Mouse (Mus musculus) limb, embryonic 12.5 days (tissue): ENCODE results near the gene Ttll4. TPM values are rescaled to one million over a fixed set of nuclear protein-coding genes. Genes with fewer than 3 reads are reported as not detected.

ENCODE experiments used
- ATAC-seq: fragments of 200-750 bp; cut with Nextera tagmentation; 2 replicates; pipeline ENCODE4 v1.8.0; 2017; ENCODE audit warnings: low read depth, moderate TSS enrichment; ENCODE audit not compliant: insufficient number of reproducible peaks, insufficient read depth, low FRiP score, low TSS enrichment
- H3K27ac ChIP-seq: fragments of 300-500 bp; sonication (generic); 2 replicates; pipeline ENCODE4 v1.5.1; 2016; ENCODE audit warnings: mild to moderate bottlenecking, moderate library complexity
- H3K27me3 ChIP-seq: fragments of 300-500 bp; sonication (generic); 2 replicates; pipeline ENCODE4 v1.6.1; 2016; ENCODE audit warnings: mild to moderate bottlenecking, moderate library complexity
- H3K36me3 ChIP-seq: fragments of 300-500 bp; sonication (generic); 2 replicates; pipeline ENCODE4 v1.6.1; 2016; ENCODE audit warnings: mild to moderate bottlenecking, moderate library complexity
- H3K4me1 ChIP-seq: fragments of 300-500 bp; sonication (generic); replicated peaks from 2 replicates; pipeline ENCODE4 v1.6.1; 2016
- H3K4me2 ChIP-seq: fragments of 300-500 bp; sonication (generic); 2 replicates; pipeline ENCODE4 v1.6.1; 2016; ENCODE audit warnings: mild to moderate bottlenecking, moderate library complexity
- H3K4me3 ChIP-seq: fragments of 300-500 bp; sonication (generic); replicated peaks from 2 replicates; pipeline ENCODE4 v1.5.1; 2016; ENCODE audit warnings: mild to moderate bottlenecking
- H3K9ac ChIP-seq: fragments of 300-500 bp; sonication (generic); replicated peaks from 2 replicates; pipeline ENCODE4 v1.6.1; 2016; ENCODE audit warnings: mild to moderate bottlenecking, moderate library complexity
- H3K9me3 ChIP-seq: fragments of 300-500 bp; sonication (generic); 2 replicates; pipeline ENCODE4 v1.6.1; 2016; ENCODE audit warnings: mild to moderate bottlenecking, moderate library complexity
- WGBS: fragments of 180-500 bp; shearing (Covaris S2); methylation state at CpG from one replicate; pipeline ENCODE4 v1.1.7; 2016; 5-methylcytosine and 5-hydroxymethylcytosine counted together
- polyA plus RNA-seq: library from polyadenylated mRNA; unstranded; fragments of >200 nt; fragmentation: Nextera tagmentation; extraction: Ambion mirVana; gene quantifications from 2 replicates; pipeline ENCODE4 v1.2.1, GENCODE M21; 2016

The Ttll4 gene
- polyA plus RNA-seq, 1 experiment from 2014 or later = 33.6 TPM

DNA sequence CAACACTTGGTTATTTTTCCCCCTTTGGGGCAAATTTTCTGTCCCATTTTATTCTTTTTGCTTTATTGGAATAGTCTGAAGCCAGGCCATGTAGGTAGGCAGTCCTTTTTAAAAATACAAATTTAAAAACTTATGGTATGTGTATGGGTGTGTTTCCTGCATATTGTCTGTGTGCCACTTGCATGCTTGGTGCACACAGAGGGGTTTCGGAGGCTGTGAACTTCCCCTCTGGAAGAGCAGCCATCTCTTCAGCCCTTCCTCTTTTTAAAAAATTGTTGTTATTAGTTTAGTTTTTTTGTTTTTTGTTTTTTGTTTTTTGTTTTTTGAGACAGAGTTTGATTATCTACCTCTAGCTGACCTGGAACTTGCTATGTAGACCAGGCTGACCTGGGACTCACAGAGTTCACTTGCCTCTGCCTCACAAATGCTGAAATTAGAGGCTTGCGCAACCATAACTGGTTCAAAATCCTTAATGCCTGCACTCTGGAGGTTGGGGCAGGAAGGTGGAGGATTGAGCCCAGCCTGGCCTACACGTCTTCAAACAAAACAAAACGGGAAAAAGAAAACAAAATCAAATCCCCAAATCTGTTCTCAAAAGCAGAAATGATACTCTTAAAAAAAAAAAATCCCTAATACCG is 51.0 kb downstream of the Ttll4 start:
- ATAC-seq = no peak
- H3K4me1 ChIP-seq = peaks cover 30% of the 10 kb centered on the region
- H3K9me3 ChIP-seq = no peaks in the 10 kb centered on the region
- H3K4me2 ChIP-seq = peak overlapping the region; percentile 93
- H3K9ac ChIP-seq = peak overlapping the region; percentile 86
- H3K27me3 ChIP-seq = 0 out of 2 replicates have a peak, but pooled peaks cover 3% of the 10 kb centered on the region
- H3K36me3 ChIP-seq = no peaks in the 10 kb centered on the region
- H3K27ac ChIP-seq = no peak overlapping the region
- H3K4me3 ChIP-seq = peak overlapping the region; percentile 60
- WGBS = 34% methylated on average over 5 of the region's 5 CpGs

DNA sequence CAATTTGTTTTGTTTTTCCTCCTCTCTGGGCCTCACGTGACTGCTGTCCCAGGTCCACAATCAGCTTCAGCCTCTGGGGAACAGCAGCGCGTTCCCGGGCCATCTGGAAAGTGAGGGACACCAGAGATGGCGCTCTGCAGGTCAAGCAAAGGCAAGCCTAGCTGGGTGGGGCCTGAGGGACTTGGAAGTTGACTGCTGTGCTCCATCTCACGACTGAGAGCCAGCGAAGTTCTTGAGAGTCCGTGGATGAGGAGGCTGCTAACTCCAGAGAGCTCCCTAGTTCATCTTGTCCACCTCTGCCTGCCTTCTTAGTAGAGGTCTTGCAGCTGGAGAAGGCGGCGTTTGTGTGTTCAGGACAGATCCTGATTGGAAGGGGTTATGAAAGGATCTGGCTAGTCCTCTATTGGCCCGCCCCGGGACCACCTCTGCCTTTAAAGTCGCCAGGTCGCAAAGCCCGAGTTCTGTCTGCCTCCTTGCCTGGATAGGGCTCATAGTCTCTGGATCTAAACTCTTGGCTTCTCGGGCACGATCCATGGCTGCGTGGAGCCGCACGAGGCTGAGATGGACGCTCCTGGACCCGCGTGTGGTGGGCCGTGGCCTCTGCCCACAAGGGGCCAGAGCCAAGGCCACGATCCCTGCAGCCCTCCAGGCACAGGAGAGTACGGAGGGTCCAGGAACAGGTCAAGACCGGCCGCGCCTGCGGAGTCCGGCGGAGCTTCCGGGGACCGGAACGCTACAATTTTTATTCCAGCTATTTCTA is 51.7 kb downstream of the Ttll4 start, which contains the start of gene Cyp27a1:
TSS of gene Cyp27a1 (plus strand) at position 476 of the 760 bp plus-strand sequence.
- 2% methylated on average over 35 of the region's 35 CpGs for WGBS
- ATAC-seq = peak; percentile 82

DNA sequence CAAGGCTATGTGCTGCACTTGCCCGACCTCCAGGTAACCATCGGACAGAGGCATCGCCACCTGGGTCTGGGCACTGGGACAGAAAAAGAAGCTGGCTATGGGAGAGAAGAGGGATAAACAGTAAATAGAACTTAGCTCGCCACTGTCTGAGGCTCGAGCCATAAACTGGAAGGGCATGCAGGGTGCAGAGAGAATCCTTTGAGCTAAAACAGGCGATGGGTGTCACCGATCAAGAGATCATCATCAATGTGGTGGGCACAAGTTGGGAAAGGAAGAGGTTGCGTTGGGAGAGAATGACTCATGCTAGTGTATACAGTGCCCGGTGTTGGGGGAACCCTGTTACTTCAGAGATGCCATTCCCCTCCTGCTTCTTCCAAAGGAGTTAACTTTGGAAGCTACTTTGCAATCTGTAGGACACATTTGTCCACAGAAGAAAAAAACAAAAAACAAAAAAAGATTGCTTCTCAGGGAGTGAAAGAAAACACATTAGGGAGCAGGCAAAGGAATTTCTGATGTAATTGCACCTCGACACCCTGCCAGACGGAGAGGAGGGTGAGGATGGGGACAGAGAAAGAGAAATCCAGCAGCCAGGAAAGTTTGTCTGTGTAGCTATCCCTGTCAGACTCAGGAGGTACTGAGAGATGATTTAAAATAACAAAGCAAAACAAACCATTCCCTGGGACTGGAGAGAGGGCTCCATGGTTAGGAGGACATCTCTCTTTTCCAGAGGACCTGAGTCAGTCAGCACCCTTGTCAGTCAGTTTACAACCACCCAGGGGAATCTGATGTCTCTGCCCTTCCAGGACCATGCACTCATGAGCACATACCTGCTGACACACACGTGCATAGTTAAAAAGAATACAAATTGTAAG is 52.5 kb downstream of the Ttll4 start:
- ATAC-seq = no peak
- Histone ChIP-seq H3K36me3 (no peaks in the 10 kb centered on the region), H3K4me2 (peak overlapping the region; percentile 93), H3K9ac (peak overlapping the region; percentile 86), H3K4me3 (peak overlapping the region; percentile 60), H3K27me3 (0 out of 2 replicates have a peak, but pooled peaks cover 3% of the 10 kb centered on the region), H3K9me3 (no peaks in the 10 kb centered on the region), H3K27ac (no peak overlapping the region), H3K4me1 (peaks cover 30% of the 10 kb centered on the region)
- 17% methylated on average over 12 of the region's 12 CpGs for WGBS

More for the DNA sequence above, 51.7 kb downstream of the Ttll4 start, which contains the start of gene Cyp27a1:
- peak within 1 kb of the TSS; percentile 60 for H3K4me3 ChIP-seq
- H3K27ac ChIP-seq = peak within 1 kb of the TSS; percentile 54
- H3K4me2 ChIP-seq = peak within 1 kb of the TSS; percentile 93
- peak within 1 kb of the TSS; percentile 86 for H3K9ac ChIP-seq
- no peaks in the 10 kb centered on the region for H3K36me3 ChIP-seq
- peaks cover 30% of the 10 kb centered on the region for H3K4me1 ChIP-seq
- H3K27me3 ChIP-seq = 0 out of 2 replicates have a peak, but pooled peaks cover 3% of the 10 kb centered on the region
- H3K9me3 ChIP-seq = no peaks in the 10 kb centered on the region

DNA sequence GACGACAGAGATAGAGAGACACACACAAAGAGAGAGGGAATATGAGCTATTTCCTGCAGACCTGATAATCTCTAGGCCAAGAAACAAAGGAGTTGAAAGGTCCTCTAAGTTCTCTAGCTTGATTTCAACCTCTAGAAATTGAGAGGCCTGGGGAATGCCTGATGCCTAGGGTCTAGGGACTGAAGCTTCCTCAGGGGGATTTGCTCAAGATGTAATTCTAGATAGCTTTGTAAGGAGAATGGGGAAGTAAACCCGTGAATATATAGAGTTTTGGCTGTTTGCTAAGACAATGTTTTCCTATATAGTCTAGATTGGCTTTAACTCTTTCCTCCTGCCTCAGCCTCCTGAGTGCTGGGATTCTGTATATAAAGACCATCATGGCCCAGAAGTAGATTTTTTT is 53.4 kb downstream of the Ttll4 start:
- Histone ChIP-seq H3K4me3 (no peak overlapping the region), H3K4me1 (peaks cover 30% of the 10 kb centered on the region), H3K4me2 (peak overlapping the region; percentile 93; the same call in 1 of the 2 replicates), H3K9ac (no peak overlapping the region), H3K27ac (peak overlapping the region; percentile 53; the same call in 1 of the 2 replicates), H3K36me3 (no peaks in the 10 kb centered on the region), H3K9me3 (no peaks in the 10 kb centered on the region), H3K27me3 (0 out of 2 replicates have a peak, but pooled peaks cover 3% of the 10 kb centered on the region)
- no peak for ATAC-seq
- WGBS = 32% methylated on average over 2 of the region's 2 CpGs

DNA sequence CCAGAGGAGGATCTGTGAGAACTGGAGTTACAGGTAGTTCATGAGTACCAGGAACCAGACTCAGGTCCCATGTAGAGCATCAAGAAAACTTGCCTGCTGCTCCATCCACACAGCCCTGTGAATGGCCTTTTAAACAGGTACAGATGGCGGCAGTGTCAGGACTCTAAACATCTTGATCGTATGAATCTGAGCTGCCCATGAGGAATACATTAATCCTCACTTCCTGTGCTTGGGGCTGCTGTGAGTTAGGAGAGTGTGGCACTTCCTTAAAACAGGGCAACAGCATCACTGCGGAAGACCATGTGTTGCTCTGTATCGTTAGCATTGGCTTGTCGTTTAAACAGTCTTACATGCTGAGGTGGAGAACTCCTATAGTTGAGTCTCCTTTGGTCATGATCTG is 53.9 kb downstream of the Ttll4 start:
- Histone ChIP-seq H3K4me2 (peak overlapping the region; percentile 93), H3K9me3 (no peaks in the 10 kb centered on the region), H3K27me3 (0 out of 2 replicates have a peak, but pooled peaks cover 3% of the 10 kb centered on the region), H3K4me3 (no peak overlapping the region), H3K9ac (no peak overlapping the region), H3K27ac (peak overlapping the region; percentile 53; the same call in 1 of the 2 replicates), H3K36me3 (no peaks in the 10 kb centered on the region), H3K4me1 (peaks cover 30% of the 10 kb centered on the region)
- WGBS = 11% methylated on average over 5 of the region's 5 CpGs
- peak; percentile 34; the same call in 1 of the 2 replicates for ATAC-seq

DNA sequence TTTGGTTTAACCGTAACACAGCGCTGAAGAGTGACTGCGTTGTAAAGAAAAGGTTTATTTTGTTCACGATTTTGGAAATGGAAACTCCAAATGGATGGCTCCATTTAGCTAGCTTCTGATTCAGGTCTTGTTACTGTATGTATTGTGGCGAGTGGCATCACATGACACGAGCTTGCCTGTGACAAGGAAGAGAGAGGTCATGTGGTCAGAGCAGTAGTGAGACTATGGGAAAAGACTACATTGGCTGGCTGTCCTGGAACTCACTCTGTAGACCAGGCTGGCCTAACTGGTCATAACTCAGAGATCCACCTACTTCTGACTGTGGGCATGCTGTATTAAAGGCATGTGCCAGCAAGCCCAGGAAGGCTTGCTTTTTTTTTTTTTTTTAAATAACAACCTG is 54.3 kb downstream of the Ttll4 start:
- WGBS = 64% methylated on average over 6 of the region's 6 CpGs
- ATAC-seq = no peak
- no peaks in the 10 kb centered on the region for H3K36me3 ChIP-seq
- H3K4me1 ChIP-seq = peaks cover 30% of the 10 kb centered on the region
- no peak overlapping the region for H3K9ac ChIP-seq
- H3K4me2 ChIP-seq = peak overlapping the region; percentile 93; the same call in 1 of the 2 replicates
- H3K27ac ChIP-seq = peak overlapping the region; percentile 53; the same call in 1 of the 2 replicates
- H3K27me3 ChIP-seq = 0 out of 2 replicates have a peak, but pooled peaks cover 3% of the 10 kb centered on the region
- no peaks in the 10 kb centered on the region for H3K9me3 ChIP-seq
- no peak overlapping the region for H3K4me3 ChIP-seq

DNA sequence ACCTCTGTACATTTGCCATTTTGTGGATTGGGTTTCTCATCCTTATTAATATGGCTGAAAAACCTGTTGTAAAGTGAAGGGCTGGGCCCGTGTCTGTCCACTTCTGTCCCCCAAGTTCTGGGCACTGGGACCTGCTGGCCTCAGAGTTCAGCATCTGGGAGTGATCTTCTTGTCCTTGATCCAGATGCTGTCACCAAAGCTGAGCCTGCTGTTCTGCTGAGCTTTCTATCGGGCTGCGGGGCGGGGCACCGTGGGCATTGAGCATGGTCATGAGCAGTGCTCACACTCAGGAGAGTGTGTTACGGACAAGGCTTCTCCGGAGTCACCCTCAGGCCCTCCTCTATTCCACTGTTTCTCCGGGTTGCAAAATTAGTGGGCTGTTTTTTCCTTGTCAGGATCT is 56.6 kb downstream of the Ttll4 start:
- Histone ChIP-seq H3K36me3 (no peaks in the 10 kb centered on the region), H3K4me1 (peaks cover 25% of the 10 kb centered on the region), H3K4me3 (no peak overlapping the region), H3K4me2 (no peak overlapping the region), H3K27me3 (0 out of 2 replicates have a peak, but pooled peaks cover 3% of the 10 kb centered on the region), H3K9me3 (no peaks in the 10 kb centered on the region), H3K9ac (no peak overlapping the region), H3K27ac (no peak overlapping the region)
- no peak for ATAC-seq
- WGBS = 68% methylated on average over 8 of the region's 8 CpGs

DNA sequence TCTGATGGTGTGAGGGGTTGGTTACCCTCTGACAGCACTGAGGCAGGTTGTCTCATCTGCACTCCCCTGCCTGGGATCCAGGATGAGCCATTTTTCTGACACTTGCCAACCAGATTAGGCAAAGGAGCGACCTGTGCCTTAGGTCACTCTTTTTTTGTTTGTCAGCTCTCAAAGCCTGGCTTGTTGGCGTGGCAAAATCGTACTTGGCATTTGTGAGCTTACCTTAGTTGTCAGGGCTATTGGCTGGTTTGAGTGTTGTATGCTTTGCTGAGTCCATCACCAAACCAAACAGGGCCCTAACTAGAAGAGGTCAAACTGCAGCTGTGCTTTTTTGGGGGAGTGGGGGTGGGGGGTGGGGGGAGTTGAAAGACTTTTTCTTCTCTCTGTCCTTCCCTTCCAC is 57.7 kb downstream of the Ttll4 start:
- no peak for ATAC-seq
- Histone ChIP-seq H3K4me2 (no peak overlapping the region), H3K4me3 (no peak overlapping the region), H3K9me3 (no peaks in the 10 kb centered on the region), H3K27me3 (no peaks in the 10 kb centered on the region), H3K27ac (no peak overlapping the region), H3K4me1 (peaks cover 17% of the 10 kb centered on the region), H3K36me3 (no peaks in the 10 kb centered on the region), H3K9ac (no peak overlapping the region)
- 78% methylated on average over 3 of the region's 3 CpGs for WGBS

DNA sequence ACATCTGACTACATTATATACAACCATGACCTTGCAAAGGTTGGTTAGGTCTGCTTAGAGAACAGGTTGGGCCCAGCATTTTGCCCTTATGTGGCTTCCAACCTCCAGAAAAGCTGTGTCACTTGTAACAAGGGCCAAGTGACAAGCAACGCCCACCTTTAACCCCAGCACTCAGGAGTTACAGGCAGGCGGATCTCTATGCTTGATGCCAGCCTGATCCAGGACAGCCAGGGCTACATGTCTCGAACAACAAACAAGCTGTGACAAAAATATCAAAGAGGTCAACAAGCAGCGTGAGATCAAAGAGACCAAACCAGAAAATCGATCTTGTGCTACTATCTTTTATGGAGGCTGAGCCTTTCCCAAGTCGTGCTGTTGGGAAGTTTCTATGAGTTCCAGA is 60.1 kb downstream of the Ttll4 start:
- H3K27ac ChIP-seq = no peak overlapping the region
- no peak for ATAC-seq
- H3K9ac ChIP-seq = no peak overlapping the region
- no peaks in the 10 kb centered on the region for H3K36me3 ChIP-seq
- no peak overlapping the region for H3K4me3 ChIP-seq
- no peaks in the 10 kb centered on the region for H3K9me3 ChIP-seq
- no peak overlapping the region for H3K4me2 ChIP-seq
- H3K27me3 ChIP-seq = no peaks in the 10 kb centered on the region
- no peaks in the 10 kb centered on the region for H3K4me1 ChIP-seq
- WGBS = 73% methylated on average over 6 of the region's 6 CpGs

DNA sequence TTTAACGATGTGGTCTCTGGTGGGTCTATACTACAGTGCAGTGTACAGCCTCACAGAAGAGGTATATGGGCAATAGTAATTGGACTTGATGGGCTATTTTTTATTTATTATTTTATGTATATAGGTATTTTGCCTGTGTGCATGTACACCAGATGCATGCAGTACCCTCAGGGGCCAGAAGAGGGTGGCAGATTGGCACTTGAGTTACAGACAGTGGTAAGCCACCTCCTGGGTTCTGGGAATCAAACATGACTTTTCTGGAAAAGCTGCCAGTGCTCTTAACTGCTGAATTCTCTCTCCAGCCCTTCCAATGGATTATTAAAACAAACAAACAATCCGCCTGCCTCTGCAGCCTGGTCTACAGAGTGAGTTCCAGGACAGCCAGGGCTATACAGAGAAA is 62.2 kb downstream of the Ttll4 start:
- ATAC-seq = no peak
- Histone ChIP-seq H3K27me3 (no peaks in the 10 kb centered on the region), H3K9me3 (no peaks in the 10 kb centered on the region), H3K9ac (no peak overlapping the region), H3K36me3 (no peaks in the 10 kb centered on the region), H3K4me2 (no peak overlapping the region), H3K27ac (no peak overlapping the region), H3K4me3 (no peak overlapping the region), H3K4me1 (no peaks in the 10 kb centered on the region)
- 76% methylated on average over 2 of the region's 2 CpGs for WGBS
